Mouse (Mus musculus): ENCODE data around the gene Nupr1. TPM values are rescaled to one million over a fixed set of nuclear protein-coding genes. Genes with fewer than 3 reads are reported as not detected.

Gene Nupr1
- total and polyA plus RNA-seq, 3 experiments = 1.8 to 11.0 TPM; not detected in 1

GRCm38 (mm10) chr7:126623381-126623780, 7.3 kb downstream of the Nupr1 start:
- no peak for TF ChIP-seq UBTF (IDR thresholded peaks at IDR 0.05; ENCODE audit: borderline replicate concordance, insufficient read depth, low read depth, low read length)
- TF ChIP-seq MAZ (IDR thresholded peaks at IDR 0.05; ENCODE audit: low read depth, low read length) = no peak
- no peak for TF ChIP-seq POLR2A (IDR thresholded peaks at IDR 0.05; ENCODE audit: control insufficient read depth in 1 of 2, insufficient read depth in 1 of 2, low read depth in 1 of 2, low read length in 2 of 2, poor library complexity in 1 of 2)
- TF ChIP-seq TCF12 (IDR thresholded peaks at IDR 0.05; ENCODE audit: low read depth, low read length) = peak; percentile 58
- peak; percentile 45 for TF ChIP-seq ETS1 (IDR thresholded peaks at IDR 0.05; ENCODE audit: low read depth, low read length)
- TF ChIP-seq KAT2A (conservative IDR thresholded peaks at IDR 0.05; ENCODE audit: low read depth, low read length) = no peak
- TF ChIP-seq GATA1 (IDR thresholded peaks at IDR 0.05; ENCODE audit: low read depth, low read length) = peak; percentile 72
- TF ChIP-seq MYB (IDR thresholded peaks at IDR 0.05; ENCODE audit: low read depth, low read length) = no peak
- TF ChIP-seq ZNF384 (IDR thresholded peaks at IDR 0.05; ENCODE audit: low read depth, low read length) = no peak
- TF ChIP-seq SMC3 (IDR thresholded peaks at IDR 0.05; ENCODE audit: low read depth, low read length) = no peak
- TF ChIP-seq BHLHE40 (IDR thresholded peaks at IDR 0.05; ENCODE audit: borderline replicate concordance, low read depth, low read length) = no peak
- peak; percentile 71 for TF ChIP-seq RCOR1 (IDR thresholded peaks at IDR 0.05; ENCODE audit: low read depth, low read length)
- TF ChIP-seq MAFK (IDR thresholded peaks at IDR 0.05; ENCODE audit: borderline replicate concordance, low read depth, low read length) = 0 out of 2 replicates have a peak, but pooled peaks have one; percentile 10
- 0 out of 2 replicates have a peak, but pooled peaks have one; percentile 26 for TF ChIP-seq SIN3A (IDR thresholded peaks at IDR 0.05; ENCODE audit: low read length)
- TF ChIP-seq ELF1 (IDR thresholded peaks at IDR 0.05; ENCODE audit: low read depth, low read length) = no peak
- TF ChIP-seq CHD1 (IDR thresholded peaks at IDR 0.05; ENCODE audit: low read depth, low read length) = no peak
- TF ChIP-seq E2F4 (IDR thresholded peaks at IDR 0.05; ENCODE audit: borderline replicate concordance, low read depth, low read length) = no peak
- no peak for TF ChIP-seq CTCF (IDR thresholded peaks at IDR 0.05 in 2 of 3, conservative IDR thresholded peaks at IDR 0.05 in 1 of 3; ENCODE audit: control insufficient read depth in 1 of 3, insufficient read depth in 1 of 3, low read depth in 2 of 3, low read length in 3 of 3, poor library complexity in 1 of 3, severe bottlenecking in 1 of 3)
- peak; percentile 75 to 78 for TF ChIP-seq EP300 (IDR thresholded peaks at IDR 0.05; ENCODE audit: low read depth in 1 of 2, low read length in 2 of 2)
- no peak for TF ChIP-seq RAD21 (IDR thresholded peaks at IDR 0.05; ENCODE audit: low read depth, low read length)
- TF ChIP-seq TAL1 (IDR thresholded peaks at IDR 0.05; ENCODE audit: low read length) = peak; percentile 73
- no peak for TF ChIP-seq USF1 (IDR thresholded peaks at IDR 0.05; ENCODE audit: low read depth, low read length)
- no peak for TF ChIP-seq ZKSCAN1 (IDR thresholded peaks at IDR 0.05; ENCODE audit: low read depth, low read length)
- no peak for TF ChIP-seq USF2 (IDR thresholded peaks at IDR 0.05; ENCODE audit: borderline replicate concordance in 1 of 2, insufficient read depth in 1 of 2, low read depth in 1 of 2, low read length in 2 of 2)
- TF ChIP-seq JUND (IDR thresholded peaks at IDR 0.05; ENCODE audit: low read depth, low read length) = no peak
- no peak for TF ChIP-seq NELFE (IDR thresholded peaks at IDR 0.05; ENCODE audit: low read depth, low read length)
- no peak for TF ChIP-seq CHD2 (IDR thresholded peaks at IDR 0.05; ENCODE audit: low read length)
- H3K36me3 ChIP-seq (ENCODE audit: control insufficient read depth in 1 of 2, insufficient read depth in 2 of 2, low read length in 2 of 2) = peaks cover 0 to 40% of the 10 kb centered on the region in 2 experiments; a peak in 2 of 4 replicates
- peak overlapping the region; percentile 22 for H3K27ac ChIP-seq (ENCODE audit: control insufficient read depth, low read depth, low read length)
- H3K79me2 ChIP-seq (ENCODE audit: control insufficient read depth, insufficient read depth, low read length, poor library complexity) = no peaks in the 10 kb centered on the region
- peak; percentile 53 for DNase-seq (ENCODE audit: low read depth, low spot score)
- no peak overlapping the region for H3K4me3 ChIP-seq (ENCODE audit: control insufficient read depth in 1 of 2, insufficient read depth in 1 of 2, low read depth in 2 of 2, low read length in 2 of 2)
- H3K9ac ChIP-seq (ENCODE audit: control insufficient read depth, low read depth, low read length, poor library complexity, severe bottlenecking) = no peak overlapping the region
- no peaks in the 10 kb centered on the region for H3K27me3 ChIP-seq (ENCODE audit: control insufficient read depth in 1 of 2, insufficient read depth in 2 of 2, low read length in 2 of 2)
- H3K4me1 ChIP-seq (ENCODE audit: control insufficient read depth in 1 of 2, insufficient read depth in 2 of 2, low read length in 2 of 2) = peaks cover 23 to 52% of the 10 kb centered on the region in 2 experiments
- H3K9me3 ChIP-seq (replicated peaks; ENCODE audit: insufficient read depth, low read length) = no peaks in the 10 kb centered on the region

All from MEL (cell line).